23 mouse cellular contexts compared by ENCODE assay signal in the genomic region with DNA sequence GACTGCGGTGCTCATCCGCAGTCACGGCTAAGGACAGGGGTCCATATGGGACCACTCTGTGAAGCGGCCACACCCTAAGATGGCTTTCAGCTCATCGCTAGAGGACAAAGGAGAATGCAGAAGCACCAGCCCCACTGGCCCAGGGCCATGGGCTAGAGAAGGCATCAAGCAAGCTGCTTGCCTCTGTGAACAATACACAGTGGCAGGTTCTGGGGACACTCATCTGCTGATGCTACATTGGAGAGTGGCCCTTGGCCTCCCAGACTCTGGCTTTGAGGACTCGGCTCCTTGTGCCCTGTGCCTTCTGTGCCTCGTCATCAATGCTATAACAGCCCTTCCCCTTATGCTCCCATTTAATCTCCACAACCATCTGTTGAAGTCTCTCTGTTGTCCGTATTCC. TPM values are rescaled to one million over a fixed set of nuclear protein-coding genes. Genes with fewer than 3 reads are reported as not detected.
A peak's percentile ranks its signal among the peaks of the same experiment; 100 is the strongest.
DNase-seq lines count a peak whose midpoint lies in the region; ATAC-seq lines count a peak whose summit lies in the region.
"Had no signal": no experiment of that assay in that cellular context is flagged by ENCODE, and none has a peak within 500 bp of the region (broad histone marks: within the 10 kb centered on the region; RNA-seq: fewer than 3 reads in every experiment).

No protein-coding gene starts in this region.

- DNase-seq in cerebellum, adult 11-12 months, result peak; percentile 6
- DNase-seq in hindbrain, embryonic 10.5 days (ENCODE audit: low spot score), result no peak
- DNase-seq in midbrain, embryonic 10.5 days (ENCODE audit: low spot score), result no peak
- no peak for DNase-seq in lung, postnatal 25 days (ENCODE audit: low spot score)
- DNase-seq: adrenal gland, adult 8-10 months; adrenal gland, postnatal 36 days; B cell, adult 2 months; cerebellum, adult 9-11 months; cerebellum, postnatal 36 days; gastrocnemius, postnatal 14 days; heart, adult 2 months; heart, postnatal 14 days had no signal

- no peak overlapping the region for H3K9ac ChIP-seq in hindbrain, embryonic 16.5 days (ENCODE audit: low read depth, low read length)
- H3K9ac ChIP-seq in midbrain, embryonic 16.5 days (ENCODE audit: low read depth, low read length), result no peak overlapping the region
- H3K9ac ChIP-seq: forebrain, embryonic 15.5 days; heart, embryonic 15.5 days; hindbrain, embryonic 15.5 days had no signal

- peak overlapping the region; percentile 51 for H3K27ac ChIP-seq in hindbrain, embryonic 10.5 days
- no peak overlapping the region for H3K27ac ChIP-seq in hindbrain, embryonic 16.5 days (ENCODE audit: low read depth, low read length)
- peak overlapping the region; percentile 49; the same call in 1 of the 2 replicates for H3K27ac ChIP-seq in midbrain, embryonic 10.5 days (replicated peaks)
- H3K27ac ChIP-seq in midbrain, embryonic 16.5 days (ENCODE audit: low read length), result no peak overlapping the region
- H3K27ac ChIP-seq in brown adipose tissue, adult 24 weeks (replicated peaks; ENCODE audit: low read depth, low read length), result peak overlapping the region; percentile 34; the same call in 1 of the 2 replicates
- H3K27ac ChIP-seq: forebrain, embryonic 15.5 days; heart, adult 2 months; heart, embryonic 15.5 days; hindbrain, embryonic 15.5 days had no signal

- WGBS in hindbrain, embryonic 10.5 days, result 90% methylated on average over 8 of the region's 8 CpGs
- 80% methylated on average over 8 of the region's 8 CpGs for WGBS in hindbrain, embryonic 16.5 days
- 87% methylated on average over 8 of the region's 8 CpGs for WGBS in midbrain, embryonic 10.5 days
- WGBS in midbrain, embryonic 16.5 days, result 85% methylated on average over 8 of the region's 8 CpGs

- no peak for ATAC-seq in cerebellum, adult (ENCODE audit: insufficient number of reproducible peaks, low FRiP score, low TSS enrichment)
- no peak for ATAC-seq in hindbrain, embryonic 16.5 days
- no peak for ATAC-seq in midbrain, embryonic 16.5 days
- ATAC-seq: CD4-positive, CD25-positive, alpha-beta regulatory T cell, adult 4 months; forebrain, embryonic 15.5 days; inflammation-experienced regulatory T-cells, adult 6 months had no signal

- no peak overlapping the region for H3K4me2 ChIP-seq in hindbrain, embryonic 16.5 days (ENCODE audit: low read length)
- H3K4me2 ChIP-seq in midbrain, embryonic 16.5 days (ENCODE audit: low read length), result no peak overlapping the region
- H3K4me2 ChIP-seq: forebrain, embryonic 15.5 days; heart, embryonic 11.5 days; heart, embryonic 15.5 days; hindbrain, embryonic 15.5 days had no signal

- H3K36me3 ChIP-seq in hindbrain, embryonic 10.5 days, result no peaks in the 10 kb centered on the region
- H3K36me3 ChIP-seq in hindbrain, embryonic 16.5 days (ENCODE audit: control insufficient read depth, insufficient read depth, low read length), result no peaks in the 10 kb centered on the region
- no peaks in the 10 kb centered on the region for H3K36me3 ChIP-seq in midbrain, embryonic 10.5 days
- H3K36me3 ChIP-seq in midbrain, embryonic 16.5 days (ENCODE audit: control insufficient read depth, insufficient read depth, low read length), result no peaks in the 10 kb centered on the region
- H3K36me3 ChIP-seq: forebrain, embryonic 15.5 days; G1E; heart, embryonic 15.5 days; hindbrain, embryonic 15.5 days had no signal

- no peaks in the 10 kb centered on the region for H3K27me3 ChIP-seq in hindbrain, embryonic 10.5 days (ENCODE audit: insufficient read depth, poor library complexity, severe bottlenecking)
- no peaks in the 10 kb centered on the region for H3K27me3 ChIP-seq in hindbrain, embryonic 16.5 days (replicated peaks; ENCODE audit: control insufficient read depth, insufficient read depth, low read length)
- no peaks in the 10 kb centered on the region for H3K27me3 ChIP-seq in midbrain, embryonic 10.5 days (ENCODE audit: low read depth, poor library complexity, severe bottlenecking)
- no peaks in the 10 kb centered on the region for H3K27me3 ChIP-seq in midbrain, embryonic 16.5 days (ENCODE audit: control insufficient read depth, insufficient read depth, low read depth, low read length)
- H3K27me3 ChIP-seq: forebrain, embryonic 15.5 days; heart, embryonic 15.5 days; hindbrain, embryonic 15.5 days had no signal

- peaks cover 6% of the 10 kb centered on the region; the same call in 1 of the 2 replicates for H3K4me1 ChIP-seq in hindbrain, embryonic 10.5 days (replicated peaks)
- H3K4me1 ChIP-seq in hindbrain, embryonic 16.5 days (ENCODE audit: control insufficient read depth, insufficient read depth, low read depth, low read length), result no peaks in the 10 kb centered on the region
- H3K4me1 ChIP-seq in midbrain, embryonic 10.5 days, result peaks cover 5% of the 10 kb centered on the region; the same call in 1 of the 2 replicates
- H3K4me1 ChIP-seq in midbrain, embryonic 16.5 days (ENCODE audit: control insufficient read depth, insufficient read depth, low read length), result no peaks in the 10 kb centered on the region
- peaks cover 17% of the 10 kb centered on the region; the same call in 1 of the 2 replicates for H3K4me1 ChIP-seq in brown adipose tissue, adult 24 weeks (ENCODE audit: control insufficient read depth, insufficient read depth, insufficient read length, low read length)
- H3K4me1 ChIP-seq: forebrain, embryonic 15.5 days; hindbrain, embryonic 15.5 days had no signal

- H3K9me3 ChIP-seq in hindbrain, embryonic 10.5 days, result 0 out of 2 replicates have a peak, but pooled peaks cover 3% of the 10 kb centered on the region
- no peaks in the 10 kb centered on the region; the same call in 1 of the 2 replicates for H3K9me3 ChIP-seq in hindbrain, embryonic 16.5 days (ENCODE audit: control insufficient read depth, low read length)
- H3K9me3 ChIP-seq in midbrain, embryonic 10.5 days (replicated peaks), result no peaks in the 10 kb centered on the region; the same call in 1 of the 2 replicates
- H3K9me3 ChIP-seq in midbrain, embryonic 16.5 days (replicated peaks; ENCODE audit: control insufficient read depth, low read length, poor library complexity, severe bottlenecking), result 0 out of 2 replicates have a peak, but pooled peaks cover 2% of the 10 kb centered on the region
- H3K9me3 ChIP-seq: forebrain, embryonic 15.5 days; heart, embryonic 15.5 days; hindbrain, embryonic 15.5 days had no signal

- no peak overlapping the region for H3K4me3 ChIP-seq in hindbrain, embryonic 10.5 days
- no peak overlapping the region for H3K4me3 ChIP-seq in hindbrain, embryonic 16.5 days (ENCODE audit: low read length)
- H3K4me3 ChIP-seq in midbrain, embryonic 10.5 days, result no peak overlapping the region
- no peak overlapping the region for H3K4me3 ChIP-seq in midbrain, embryonic 16.5 days (ENCODE audit: low read depth, low read length)
- H3K4me3 ChIP-seq in brown adipose tissue, adult 24 weeks (ENCODE audit: insufficient read depth, low read depth, low read length), result no peak overlapping the region
- H3K4me3 ChIP-seq: forebrain, embryonic 15.5 days; heart, adult 2 months; heart, embryonic 15.5 days; hindbrain, embryonic 15.5 days had no signal

RNA-seq across cellular contexts. Expression of a gene that starts 36.2 kb away (rescaled TPM):
- polyA plus RNA-seq in hindbrain, embryonic 10.5 days (2016; fragmentation: Nextera tagmentation; extraction: Ambion mirVana), result 6.9 and 9.7 TPM in 2 replicates
- 20.2 and 20.9 TPM in 2 replicates for polyA plus RNA-seq in hindbrain, embryonic 16.5 days (2015; fragmentation: Nextera tagmentation; extraction: Ambion mirVana)
- 5.8 and 9.0 TPM in 2 replicates for polyA plus RNA-seq in midbrain, embryonic 10.5 days (2016; fragmentation: Nextera tagmentation; extraction: Ambion mirVana)
- 23.7 and 24.3 TPM in 2 replicates for polyA plus RNA-seq in midbrain, embryonic 16.5 days (2015; fragmentation: Nextera tagmentation; extraction: Ambion mirVana)
- 2.3 and 5.0 TPM in 2 replicates for polyA plus RNA-seq in brown adipose tissue, adult 24 weeks (2012; ENCODE audit: insufficient read depth, insufficient read length, missing spikeins)
- polyA plus RNA-seq: G1E had no signal

Comparison
In these comparisons a context has a peak if more than half of its experiments do, and no peak if none do; other contexts are left out.
1. H3K27ac ChIP-seq: peak in hindbrain, embryonic 10.5 days (single experiment), midbrain, embryonic 10.5 days (single experiment) and brown adipose tissue, adult 24 weeks (single experiment); none in hindbrain, embryonic 16.5 days (single experiment) and midbrain, embryonic 16.5 days (single experiment).